Mouse (Mus musculus) left cerebral cortex, adult 8-10 months (tissue): ENCODE measurements around the gene Olfr286. TPM values are rescaled to one million over a fixed set of nuclear protein-coding genes. Genes with fewer than 3 reads are reported as not detected.

Experiments used
- DNase-seq, 2 experiments: peaks; one replicate each; pipeline ENCODE4 v3.0.0; 2022; ENCODE audit warnings: low spot score in 2 of 2
- total RNA-seq, 4 experiments: library from RNA; stranded (reverse); gene quantifications; 2 replicates each; pipeline ENCODE4 v1.2.4; 2022

The Olfr286 gene
- total RNA-seq = not detected

GRCm38 (mm10) chr15:98234350-98234749 is at the start of gene Olfr286:
Gene Olfr286, minus strand, starts transcription at chr15:98234450.
- no peak for DNase-seq

- DNase-seq = no peak
These were observed 23.5 kb upstream of the Olfr286 start for GRCm38 (mm10) chr15:98257776-98258175.

GRCm38 (mm10) chr15:98257193-98257592 is 22.9 kb upstream of the Olfr286 start, which contains the start of gene H1fnt:
Gene H1fnt, minus strand, starts transcription at chr15:98257293.
- no peak for DNase-seq

- DNase-seq = no peak
These were observed 22.0 kb upstream of the Olfr286 start for GRCm38 (mm10) chr15:98256271-98256670.

GRCm38 (mm10) chr15:98235442-98235841 is 1.2 kb upstream of the Olfr286 start:
- DNase-seq = no peak

GRCm38 (mm10) chr15:98226096-98226495 is 8.2 kb downstream of the Olfr286 start:
- DNase-seq = no peak

- DNase-seq = no peak
These were observed 8.6 kb downstream of the Olfr286 start for GRCm38 (mm10) chr15:98225610-98226009.

- DNase-seq = no peak
These were observed 11.9 kb downstream of the Olfr286 start for GRCm38 (mm10) chr15:98222377-98222776.

GRCm38 (mm10) chr15:98220877-98221276 is 13.4 kb downstream of the Olfr286 start, which contains the start of the genes Gm44579 and Olfr287:
Gene Gm44579, minus strand, starts transcription at chr15:98220977.
Gene Olfr287, minus strand, starts transcription at chr15:98221056.
- DNase-seq = peak in 1 of 2 experiments; percentile 5

GRCm38 (mm10) chr15:98214130-98214529 is 20.1 kb downstream of the Olfr286 start:
- DNase-seq = no peak

- no peak for DNase-seq
These were observed 20.8 kb downstream of the Olfr286 start for GRCm38 (mm10) chr15:98213336-98213870.

GRCm38 (mm10) chr15:98209676-98210075 is 24.6 kb downstream of the Olfr286 start:
- DNase-seq = no peak

- no peak for DNase-seq
These were observed 38.8 kb downstream of the Olfr286 start, which contains the start of gene Olfr288 for GRCm38 (mm10) chr15:98195442-98195841. Gene Olfr288, minus strand, starts transcription at chr15:98195542.

GRCm38 (mm10) chr15:98184456-98184855 is 49.8 kb downstream of the Olfr286 start:
- no peak for DNase-seq

- DNase-seq = no peak
These were observed 52.2 kb downstream of the Olfr286 start for GRCm38 (mm10) chr15:98181856-98182570.

- DNase-seq = peak; percentile 84 to 96
These were observed 53.0 kb downstream of the Olfr286 start for GRCm38 (mm10) chr15:98181132-98181711.

GRCm38 (mm10) chr15:98180567-98181131 is 53.6 kb downstream of the Olfr286 start:
- no peak for DNase-seq

GRCm38 (mm10) chr15:98177320-98177719 is 56.9 kb downstream of the Olfr286 start:
- no peak for DNase-seq
